Mouse (Mus musculus) liver, embryonic 13.5 days (tissue): ENCODE data around the gene Ago3. TPM values are rescaled to one million over a fixed set of nuclear protein-coding genes. Genes with fewer than 3 reads are reported as not detected.

Experiments used
- ATAC-seq: fragments of 200-750 bp; cut with Nextera tagmentation; 2 replicates; pipeline ENCODE4 v1.8.0; 2017; ENCODE audit warnings: low read depth, mild to moderate bottlenecking, moderate number of reproducible peaks, moderate library complexity
- DNase-seq: peaks from one replicate; pipeline ENCODE4 v3.0.0; 2022
- H3K27ac ChIP-seq: fragments of 300-500 bp; sonication (generic); 2 replicates; pipeline ENCODE4 v1.5.1; 2015; ENCODE audit warnings: moderate library complexity, mild to moderate bottlenecking, inconsistent platforms
- H3K27me3 ChIP-seq: fragments of 300-500 bp; sonication (generic); 2 replicates; pipeline ENCODE4 v1.6.1; 2015; ENCODE audit warnings: mild to moderate bottlenecking, inconsistent platforms
- H3K36me3 ChIP-seq: fragments of 300-500 bp; sonication (generic); 2 replicates; pipeline ENCODE4 v1.6.1; 2015; ENCODE audit warnings: mild to moderate bottlenecking, inconsistent platforms
- H3K4me1 ChIP-seq: fragments of 300-500 bp; sonication (generic); replicated peaks from 2 replicates; pipeline ENCODE4 v1.6.1; 2015; ENCODE audit warnings: inconsistent platforms
- H3K4me2 ChIP-seq: fragments of 300-500 bp; sonication (generic); 2 replicates; pipeline ENCODE4 v1.6.1; 2015; ENCODE audit warnings: inconsistent platforms, mild to moderate bottlenecking, moderate library complexity
- H3K4me3 ChIP-seq: fragments of 300-500 bp; sonication (generic); replicated peaks from 2 replicates; pipeline ENCODE4 v1.5.1; 2015; ENCODE audit warnings: mild to moderate bottlenecking, inconsistent platforms
- H3K9ac ChIP-seq: fragments of 300-500 bp; sonication (generic); 2 replicates; pipeline ENCODE4 v1.6.1; 2015; ENCODE audit warnings: mild to moderate bottlenecking, inconsistent platforms
- H3K9me3 ChIP-seq: fragments of 300-500 bp; sonication (generic); replicated peaks from 2 replicates; pipeline ENCODE4 v1.6.1; 2016; ENCODE audit warnings: inconsistent platforms
- WGBS: fragments of 180-500 bp; shearing (Covaris S2); methylation state at CpG from one replicate; pipeline ENCODE4 v1.1.7; 2015; ENCODE audit not compliant: insufficient replicate concordance; 5-methylcytosine and 5-hydroxymethylcytosine counted together
- polyA plus RNA-seq: library from polyadenylated mRNA; unstranded; fragments of >200 nt; fragmentation: Nextera tagmentation; extraction: Ambion mirVana; gene quantifications from 2 replicates; pipeline ENCODE4 v1.2.1, GENCODE M21; 2015

The Ago3 gene
- polyA plus RNA-seq, 1 experiment from 2014 or later = 5.1 TPM

DNA sequence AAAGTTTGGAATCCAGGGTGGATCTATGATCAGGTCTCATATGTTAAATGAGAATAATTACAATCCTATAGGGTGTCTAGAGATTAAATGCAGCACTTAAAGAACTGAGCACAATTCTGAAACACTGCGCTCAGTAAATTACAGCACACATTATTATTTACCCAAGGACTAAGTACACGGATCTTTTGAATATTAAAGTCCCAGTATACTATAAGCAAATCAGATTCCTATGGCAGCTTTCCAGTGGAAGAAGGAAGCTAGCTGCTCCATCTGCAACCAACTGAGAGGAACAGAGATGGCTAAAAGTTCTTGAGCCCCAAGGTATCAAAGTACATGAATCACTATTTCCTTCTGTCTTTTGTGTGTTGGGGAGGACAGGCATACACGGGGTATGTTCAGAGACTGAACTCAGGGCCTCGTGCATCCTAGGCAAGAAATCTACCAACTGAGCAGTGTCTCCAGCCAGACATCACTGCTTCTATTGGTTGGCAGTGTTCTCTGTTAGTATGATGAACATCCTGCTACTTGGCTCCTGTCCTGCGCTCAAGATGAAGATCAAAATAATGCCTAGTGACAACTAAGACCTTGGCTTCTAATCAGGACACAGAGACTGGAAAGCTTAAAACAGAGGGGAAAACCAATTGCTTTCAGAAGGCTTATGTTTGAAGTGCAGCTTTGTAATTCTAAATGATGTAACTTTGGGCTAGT is 25.3 kb upstream of the Ago3 start:
- H3K9me3 ChIP-seq = no peaks in the 10 kb centered on the region
- DNase-seq = no peak
- H3K27ac ChIP-seq = no peak overlapping the region
- ATAC-seq = no peak
- no peaks in the 10 kb centered on the region for H3K27me3 ChIP-seq
- H3K36me3 ChIP-seq = peaks cover 61% of the 10 kb centered on the region
- H3K4me2 ChIP-seq = no peak overlapping the region
- H3K4me3 ChIP-seq = no peak overlapping the region
- H3K9ac ChIP-seq = no peak overlapping the region
- WGBS = 81% methylated on average over 5 of the region's 5 CpGs
- H3K4me1 ChIP-seq = no peaks in the 10 kb centered on the region

GRCm38 (mm10) chr4:126450268-126450667 is 20.9 kb upstream of the Ago3 start:
- no peaks in the 10 kb centered on the region for H3K27me3 ChIP-seq
- H3K4me2 ChIP-seq = no peak overlapping the region
- H3K9me3 ChIP-seq = no peaks in the 10 kb centered on the region
- no peak for ATAC-seq
- H3K27ac ChIP-seq = no peak overlapping the region
- no peak for DNase-seq
- WGBS = 67% methylated on average over 1 of the region's 1 CpGs
- no peak overlapping the region for H3K9ac ChIP-seq
- no peak overlapping the region for H3K4me3 ChIP-seq
- H3K4me1 ChIP-seq = no peaks in the 10 kb centered on the region
- peaks cover 47% of the 10 kb centered on the region for H3K36me3 ChIP-seq

DNA sequence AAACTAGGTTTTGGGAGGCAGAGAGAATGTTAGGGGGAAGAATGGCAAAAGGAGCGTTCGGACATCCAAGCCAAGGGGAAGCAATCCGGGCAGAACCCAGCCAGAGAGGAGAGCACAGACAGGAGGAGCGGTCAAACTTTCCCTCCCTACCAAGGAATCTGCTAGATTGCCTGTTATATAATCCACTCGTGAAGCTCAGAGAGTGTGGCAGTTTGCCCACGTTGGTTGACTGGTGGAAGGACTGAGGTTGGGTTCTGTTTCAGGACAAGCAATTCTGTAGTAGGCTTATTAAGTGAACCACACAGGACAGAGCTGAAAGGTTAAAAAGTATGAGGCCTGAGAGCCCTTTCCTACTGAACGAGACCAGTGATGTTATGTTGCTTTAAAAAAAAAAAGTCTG is 17.8 kb upstream of the Ago3 start:
- Histone ChIP-seq H3K9me3 (no peaks in the 10 kb centered on the region), H3K36me3 (peaks cover 33% of the 10 kb centered on the region), H3K4me3 (no peak overlapping the region), H3K27ac (no peak overlapping the region), H3K4me2 (no peak overlapping the region), H3K9ac (no peak overlapping the region), H3K4me1 (no peaks in the 10 kb centered on the region), H3K27me3 (no peaks in the 10 kb centered on the region)
- DNase-seq (no peak), ATAC-seq (no peak)
- WGBS = 75% methylated on average over 7 of the region's 7 CpGs

- no peak overlapping the region for H3K4me3 ChIP-seq
- no peak overlapping the region for H3K9ac ChIP-seq
- ATAC-seq (no peak), DNase-seq (no peak)
- H3K27ac ChIP-seq = no peak overlapping the region
- H3K36me3 ChIP-seq = peaks cover 56% of the 10 kb centered on the region
- H3K9me3 ChIP-seq = no peaks in the 10 kb centered on the region
- H3K4me1 ChIP-seq = no peaks in the 10 kb centered on the region
- no peaks in the 10 kb centered on the region for H3K27me3 ChIP-seq
- H3K4me2 ChIP-seq = no peak overlapping the region
- WGBS = 69% methylated on average over 3 of the region's 3 CpGs
Measured at GRCm38 (mm10) chr4:126444528-126444927, 15.2 kb upstream of the Ago3 start.

DNA sequence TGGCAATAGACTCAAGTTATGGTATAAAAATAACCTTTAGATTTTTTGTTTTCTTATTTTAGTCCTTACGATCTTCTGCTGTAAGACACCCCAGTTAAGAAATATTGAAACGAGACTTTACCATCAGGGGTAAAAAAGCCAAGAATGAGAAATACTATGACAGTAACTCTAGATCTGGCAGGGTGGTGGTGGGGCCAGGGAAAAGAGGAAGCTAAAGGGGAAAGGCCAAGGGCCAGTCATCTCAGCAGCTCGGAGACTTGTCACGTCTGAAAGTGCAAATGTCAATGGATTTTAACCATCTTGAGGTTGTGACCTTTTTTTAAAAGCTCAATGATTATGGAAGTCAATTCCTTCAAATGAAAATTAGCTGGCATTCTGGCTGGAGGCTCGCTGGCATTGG is 8.9 kb upstream of the Ago3 start:
- no peak for ATAC-seq
- H3K27ac ChIP-seq = no peak overlapping the region
- no peaks in the 10 kb centered on the region for H3K9me3 ChIP-seq
- no peak overlapping the region for H3K4me2 ChIP-seq
- H3K9ac ChIP-seq = no peak overlapping the region
- no peaks in the 10 kb centered on the region for H3K27me3 ChIP-seq
- no peak overlapping the region for H3K4me3 ChIP-seq
- H3K4me1 ChIP-seq = no peaks in the 10 kb centered on the region
- peaks cover 39% of the 10 kb centered on the region for H3K36me3 ChIP-seq
- no peak for DNase-seq
- WGBS = 43% methylated on average over 5 of the region's 5 CpGs

DNA sequence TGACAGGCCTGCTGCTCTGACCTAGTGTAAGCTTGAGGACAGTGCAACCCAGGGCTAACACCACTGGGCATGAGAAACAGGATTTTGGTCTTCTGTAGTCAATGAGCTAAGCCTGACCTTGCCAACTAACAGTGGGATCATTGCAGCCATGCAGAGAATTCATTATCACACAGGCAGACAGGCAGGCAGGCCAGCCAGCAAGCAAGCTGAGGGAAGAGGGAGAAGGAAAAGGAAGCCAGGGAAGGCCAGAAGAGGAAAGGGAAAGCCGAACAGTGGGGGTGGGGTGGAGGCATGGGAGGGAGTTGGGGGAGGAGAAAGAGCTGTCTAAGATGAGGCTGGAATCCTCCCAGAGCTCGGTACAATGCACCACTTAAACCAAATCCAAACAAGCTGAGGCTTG is 6.9 kb upstream of the Ago3 start:
- ATAC-seq (no peak), DNase-seq (no peak)
- Histone ChIP-seq H3K27ac (no peak overlapping the region), H3K27me3 (no peaks in the 10 kb centered on the region), H3K4me2 (no peak overlapping the region), H3K9ac (no peak overlapping the region), H3K4me3 (no peak overlapping the region), H3K36me3 (peaks cover 21% of the 10 kb centered on the region), H3K9me3 (no peaks in the 10 kb centered on the region), H3K4me1 (peaks cover 1% of the 10 kb centered on the region)
- 49% methylated on average over 2 of the region's 2 CpGs for WGBS

DNA sequence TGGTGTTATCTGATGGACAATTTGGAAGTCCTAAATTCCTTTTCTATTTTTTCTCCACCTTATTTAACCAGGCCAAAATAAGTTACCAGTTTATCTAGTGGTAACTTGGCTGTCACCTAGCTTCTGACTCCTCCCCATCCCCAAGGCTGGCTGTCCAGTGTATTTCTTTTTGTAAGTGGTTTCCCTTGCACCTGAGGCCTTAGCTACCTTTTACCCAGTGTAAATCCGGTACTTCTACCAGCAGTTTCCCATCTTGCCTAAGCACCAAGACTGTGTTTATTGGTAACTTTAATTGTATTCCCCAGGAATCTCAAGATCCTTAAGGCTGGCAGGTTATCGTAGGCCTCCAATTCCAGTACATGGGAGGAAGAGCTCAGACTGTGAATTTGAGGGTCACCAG is 4.7 kb upstream of the Ago3 start:
- H3K4me2 ChIP-seq = no peak overlapping the region
- 77% methylated on average over 2 of the region's 2 CpGs for WGBS
- H3K9me3 ChIP-seq = no peaks in the 10 kb centered on the region
- DNase-seq = no peak
- no peak overlapping the region for H3K9ac ChIP-seq
- ATAC-seq = no peak
- H3K27ac ChIP-seq = no peak overlapping the region
- peaks cover 15% of the 10 kb centered on the region for H3K4me1 ChIP-seq
- no peak overlapping the region for H3K4me3 ChIP-seq
- H3K27me3 ChIP-seq = no peaks in the 10 kb centered on the region
- peaks cover 3% of the 10 kb centered on the region; the same call in 1 of the 2 replicates for H3K36me3 ChIP-seq

- no peak for DNase-seq
- no peak for ATAC-seq
- H3K4me2 ChIP-seq = no peak overlapping the region
- H3K9me3 ChIP-seq = no peaks in the 10 kb centered on the region
- no peaks in the 10 kb centered on the region; the same call in 1 of the 2 replicates for H3K36me3 ChIP-seq
- no peak overlapping the region for H3K9ac ChIP-seq
- H3K27me3 ChIP-seq = no peaks in the 10 kb centered on the region
- H3K4me3 ChIP-seq = no peak overlapping the region
- H3K27ac ChIP-seq = no peak overlapping the region
- WGBS = 70% methylated on average over 4 of the region's 4 CpGs
- H3K4me1 ChIP-seq = peaks cover 22% of the 10 kb centered on the region
Measured at GRCm38 (mm10) chr4:126433175-126433574, 3.8 kb upstream of the Ago3 start.

DNA sequence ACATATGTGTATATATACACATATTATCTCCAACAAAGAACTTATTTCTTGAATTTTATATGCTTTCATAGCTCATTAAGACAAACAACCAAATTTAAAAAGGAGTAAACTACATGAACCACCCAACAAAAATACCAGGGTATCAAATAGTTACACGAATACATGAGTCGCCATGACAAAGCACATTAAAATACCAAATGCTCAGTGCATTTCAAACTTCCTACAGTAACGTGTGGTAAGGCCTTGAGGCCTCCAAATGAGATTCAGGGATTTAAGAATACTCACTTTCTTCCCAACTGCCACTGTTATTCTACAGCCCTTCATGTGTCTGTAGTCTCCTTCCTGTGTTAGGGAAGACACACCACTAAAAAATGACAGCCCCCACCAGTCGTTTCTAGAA is 2.4 kb upstream of the Ago3 start:
- no peak for DNase-seq
- no peak for ATAC-seq
- 68% methylated on average over 4 of the region's 4 CpGs for WGBS
- Histone ChIP-seq H3K9me3 (no peaks in the 10 kb centered on the region), H3K4me2 (no peak overlapping the region), H3K27me3 (no peaks in the 10 kb centered on the region), H3K4me1 (peaks cover 27% of the 10 kb centered on the region), H3K9ac (no peak overlapping the region; the same call in 1 of the 2 replicates), H3K27ac (no peak overlapping the region), H3K4me3 (no peak overlapping the region), H3K36me3 (no peaks in the 10 kb centered on the region)

GRCm38 (mm10) chr4:126428682-126429346 is 542 bp downstream of the Ago3 start:
- Histone ChIP-seq H3K36me3 (no peaks in the 10 kb centered on the region), H3K4me2 (peak overlapping the region; percentile 93), H3K4me3 (peak overlapping the region; percentile 85), H3K9ac (peak overlapping the region; percentile 87), H3K9me3 (no peaks in the 10 kb centered on the region), H3K4me1 (peaks cover 27% of the 10 kb centered on the region), H3K27ac (peak overlapping the region; percentile 87), H3K27me3 (no peaks in the 10 kb centered on the region)
- DNase-seq = no peak
- 4% methylated on average over 24 of the region's 24 CpGs for WGBS
- ATAC-seq = peak; percentile 23; the same call in 1 of the 2 replicates

DNA sequence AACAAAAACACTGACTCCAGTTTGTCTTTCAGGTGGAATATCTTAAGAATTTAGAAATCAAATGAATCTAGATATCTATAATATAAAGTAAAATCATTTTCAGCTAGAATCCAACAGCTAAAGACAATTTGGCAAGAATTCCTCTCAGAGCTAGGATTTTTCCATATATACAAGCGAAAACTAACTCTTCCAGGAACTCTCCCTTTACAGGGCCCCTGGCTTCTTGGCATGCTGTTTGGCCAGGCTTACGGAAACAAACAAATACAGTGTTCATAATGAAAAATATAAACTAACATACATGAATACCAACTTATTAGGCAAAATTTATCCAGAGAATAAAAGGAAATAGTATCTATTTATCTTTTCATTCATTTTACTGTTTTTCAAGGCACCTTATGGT is 5.5 kb downstream of the Ago3 start:
- no peaks in the 10 kb centered on the region for H3K9me3 ChIP-seq
- DNase-seq (no peak), ATAC-seq (no peak)
- H3K4me3 ChIP-seq = no peak overlapping the region
- no peaks in the 10 kb centered on the region for H3K27me3 ChIP-seq
- no peak overlapping the region for H3K27ac ChIP-seq
- no peaks in the 10 kb centered on the region for H3K36me3 ChIP-seq
- H3K9ac ChIP-seq = no peak overlapping the region
- H3K4me2 ChIP-seq = no peak overlapping the region
- 85% methylated on average over 2 of the region's 2 CpGs for WGBS
- peaks cover 12% of the 10 kb centered on the region for H3K4me1 ChIP-seq

DNA sequence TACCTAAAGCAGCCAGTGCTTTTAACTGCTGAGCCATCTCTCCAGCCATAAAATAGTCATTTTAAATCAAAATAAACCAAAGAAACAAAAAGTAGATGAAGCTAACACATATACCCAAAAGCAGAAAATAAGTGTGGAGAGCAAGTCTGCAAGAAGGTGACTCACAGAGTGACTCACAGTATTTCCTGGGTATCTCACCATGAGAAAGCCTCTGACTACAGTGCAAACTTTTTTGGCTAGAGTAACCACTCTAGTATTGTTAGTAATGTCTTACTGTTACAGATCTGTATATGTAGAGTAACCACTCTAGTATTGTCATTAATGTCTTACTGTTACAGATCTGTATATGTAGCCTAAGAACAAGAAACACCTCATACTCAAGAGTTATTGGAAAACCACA is 13.6 kb downstream of the Ago3 start:
- H3K9me3 ChIP-seq = no peaks in the 10 kb centered on the region
- ATAC-seq = no peak

More for the DNA sequence above, 13.6 kb downstream of the Ago3 start:
- Histone ChIP-seq H3K4me1 (no peaks in the 10 kb centered on the region), H3K36me3 (peaks cover 4% of the 10 kb centered on the region; the same call in 1 of the 2 replicates), H3K27ac (no peak overlapping the region), H3K4me2 (no peak overlapping the region), H3K4me3 (no peak overlapping the region), H3K27me3 (no peaks in the 10 kb centered on the region), H3K9ac (no peak overlapping the region)
- no peak for DNase-seq
